Mouse (Mus musculus) A20 (cell line): ENCODE measurements around the gene Sycp2.

Experiments used
- DNase-seq: peaks from one replicate; pipeline ENCODE4 v3.0.0-alpha.2; 2011; ENCODE audit warnings: low read depth, low spot score

Gene Sycp2

GRCm38 (mm10) chr2:178303453-178304187 is 103.9 kb downstream of the Sycp2 start:
- DNase-seq, result no peak
